Mouse (Mus musculus) embryonic fibroblast, embryonic 13.5 days (primary cell): Measurements from ENCODE around the gene Ints11.
A peak's percentile ranks its signal among the peaks of the same experiment; 100 is the strongest.

Experiments used
- CTCF ChIP-seq: IDR thresholded peaks from 2 replicates; pipeline ENCODE4 v1.5.1; 2011; ENCODE audit warnings: mild to moderate bottlenecking, control low read depth, low read length, moderate library complexity, borderline replicate concordance; ENCODE audit not compliant: insufficient read depth
- POLR2A ChIP-seq: IDR thresholded peaks from 2 replicates; pipeline ENCODE4 v1.6.1; 2011; ENCODE audit warnings: low read depth, mild to moderate bottlenecking, control low read depth, low read length, moderate library complexity

DNA sequence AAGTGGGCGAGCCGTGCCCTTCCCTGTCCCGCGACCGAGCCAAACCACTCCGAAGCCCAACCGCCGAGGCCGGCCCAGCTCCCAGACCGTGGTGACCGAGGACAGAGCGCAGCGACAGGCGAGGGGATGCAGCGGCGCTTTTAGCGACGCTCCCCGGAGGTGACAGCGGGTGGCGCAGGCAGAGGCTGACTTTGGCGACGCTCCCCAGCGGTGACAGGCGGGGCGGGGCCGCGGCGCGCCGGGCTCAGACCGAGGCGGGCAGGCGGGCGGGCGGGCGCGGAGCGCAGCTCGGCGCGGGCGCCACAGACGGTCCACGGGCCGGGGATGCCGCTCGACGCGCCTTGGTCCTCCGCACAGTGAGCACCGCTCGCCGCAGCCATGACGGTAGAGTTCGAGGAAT is 22.7 kb downstream of the Ints11 start:
- TF ChIP-seq POLR2A (peak; percentile 71), CTCF (no peak)
